Mouse (Mus musculus): ENCODE data around the gene Pgap2. TPM values are rescaled to one million over a fixed set of nuclear protein-coding genes. Genes with fewer than 3 reads are reported as not detected.

Pgap2 gene
- total and polyA plus RNA-seq, 3 experiments = 18.3 to 38.5 (median 23.7) TPM

DNA sequence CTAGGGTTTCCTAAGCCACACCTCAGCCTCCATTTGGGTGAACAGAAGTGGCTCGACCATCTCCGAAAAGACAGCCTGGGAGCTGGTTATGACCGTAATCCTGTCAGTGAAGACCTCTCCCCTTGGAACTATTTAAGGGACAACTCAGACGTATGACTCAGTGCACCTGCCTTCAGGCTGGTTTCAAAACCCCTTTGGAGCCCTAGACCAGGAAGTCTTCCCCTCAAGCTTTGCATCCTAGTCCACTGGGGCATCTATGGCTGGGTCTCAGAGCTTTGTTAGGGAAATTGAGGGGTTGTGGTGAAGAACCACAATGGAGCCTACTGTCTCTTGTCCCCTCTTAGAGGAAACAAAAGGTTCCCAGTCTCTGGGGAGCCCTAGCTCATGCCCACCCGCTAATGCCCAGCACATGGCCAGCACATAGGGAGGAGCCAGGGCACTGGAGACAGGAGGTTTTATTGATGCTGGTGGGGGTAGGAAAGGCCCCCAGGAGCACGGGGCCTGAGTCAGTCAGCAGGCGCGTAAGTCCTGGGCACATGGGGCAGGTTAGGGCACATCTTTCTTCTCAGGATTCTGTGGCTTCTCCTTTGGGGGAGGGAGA, 28.8 kb downstream of the Pgap2 start (continued):
- TF ChIP-seq TBP (conservative IDR thresholded peaks at IDR 0.05; ENCODE audit: low read depth, low read length) = no peak
- no peak for TF ChIP-seq NRF1 (IDR thresholded peaks at IDR 0.05; ENCODE audit: low read depth, low read length)
- no peak for TF ChIP-seq MXI1 (IDR thresholded peaks at IDR 0.05; ENCODE audit: low read depth, low read length)
- TF ChIP-seq KAT2A (IDR thresholded peaks at IDR 0.05; ENCODE audit: insufficient replicate concordance, low read length) = no peak
- peak; percentile 70 for TF ChIP-seq IRF4 (IDR thresholded peaks at IDR 0.05; ENCODE audit: low read depth, low read length)
- peak; percentile 88 for TF ChIP-seq MEF2A (IDR thresholded peaks at IDR 0.05; ENCODE audit: borderline replicate concordance, low read depth, low read length)
- peak; percentile 58; the same call in 1 of the 2 replicates for TF ChIP-seq ELF1 (IDR thresholded peaks at IDR 0.05; ENCODE audit: low read depth, low read length)
- no peak for TF ChIP-seq MAX (IDR thresholded peaks at IDR 0.05; ENCODE audit: low read length)
- TF ChIP-seq POLR2AphosphoS2 (IDR thresholded peaks at IDR 0.05; ENCODE audit: low read depth, low read length) = no peak

DNA sequence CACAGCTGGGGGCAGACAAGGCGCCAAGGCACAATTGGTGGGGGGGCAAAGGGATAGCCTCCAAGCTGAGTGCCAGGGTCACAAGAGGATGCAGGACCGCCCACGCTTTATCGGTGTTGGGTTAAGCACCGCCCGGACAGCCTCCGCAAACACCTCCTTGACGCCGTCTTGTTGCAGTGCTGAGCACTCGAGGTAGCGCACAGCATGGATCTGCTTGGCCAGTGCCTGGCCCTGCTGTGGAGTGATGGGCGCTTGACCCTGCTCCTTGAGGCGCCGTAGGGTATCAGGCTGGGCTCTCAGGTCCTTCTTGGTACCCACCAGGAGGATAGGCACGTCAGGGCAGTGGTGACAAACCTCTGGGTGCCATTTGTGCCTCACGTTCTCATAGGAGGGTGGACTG, 29.6 kb downstream of the Pgap2 start:
- no peak for DNase-seq (ENCODE audit: extremely low read depth)
- Histone ChIP-seq H3K9me3 (replicated peaks; ENCODE audit: low read length) (peaks cover 4% of the 10 kb centered on the region), H3K36me3 (replicated peaks in 1 of 2; ENCODE audit: control insufficient read depth in 1 of 2, insufficient read depth in 1 of 2, low read length in 1 of 2) (peaks cover 59 to 94% of the 10 kb centered on the region in 2 experiments), H3K4me2 (ENCODE audit: insufficient read depth, low read depth, poor library complexity, severe bottlenecking) (no peak overlapping the region), H3K27ac (ENCODE audit: insufficient read depth, low read depth) (0 out of 2 replicates have a peak overlapping the region, but pooled peaks have one; percentile 8), H3K9ac (ENCODE audit: insufficient read depth, low read depth) (no peak overlapping the region), H3K4me3 (replicated peaks in 1 of 3; ENCODE audit: low read depth in 2 of 3, low read length in 2 of 3, poor library complexity in 1 of 3) (no peak overlapping the region), H3K79me2 (replicated peaks; ENCODE audit: control insufficient read depth, extremely low read depth, insufficient read depth, poor library complexity, severe bottlenecking) (peaks cover 7% of the 10 kb centered on the region; the same call in 1 of the 2 replicates), H3K4me1 (ENCODE audit: control insufficient read depth in 1 of 2, insufficient read depth in 2 of 2) (peaks cover 28 to 56% of the 10 kb centered on the region in 2 experiments), H3K27me3 (replicated peaks) (peaks cover under 1% of the 10 kb centered on the region)
- TF ChIP-seq KAT2A (IDR thresholded peaks at IDR 0.05; ENCODE audit: insufficient replicate concordance, low read length) (no peak), JUND (conservative IDR thresholded peaks at IDR 0.05; ENCODE audit: low read depth, low read length) (no peak), USF1 (IDR thresholded peaks at IDR 0.05; ENCODE audit: low read depth, low read length) (no peak), USF2 (conservative IDR thresholded peaks at IDR 0.05; ENCODE audit: low read depth, low read length) (no peak), RCOR1 (conservative IDR thresholded peaks at IDR 0.05; ENCODE audit: low read depth, low read length) (no peak), ELF1 (IDR thresholded peaks at IDR 0.05; ENCODE audit: low read depth, low read length) (no peak), HCFC1 (IDR thresholded peaks at IDR 0.05; ENCODE audit: low read depth, low read length) (no peak), ZKSCAN1 (IDR thresholded peaks at IDR 0.05; ENCODE audit: borderline replicate concordance, low read depth, low read length) (no peak), ETS1 (conservative IDR thresholded peaks at IDR 0.05; ENCODE audit: low read depth, low read length) (no peak), PAX5 (IDR thresholded peaks at IDR 0.05; ENCODE audit: low read length) (no peak)
- in situ Hi-C loops (cut with MboI; ENCODE audit: low pct_ligation_motif_present, low pct_unique_long_range_greater_than_20kb, low sequenced_read_pairs) (no loop called here), dilution Hi-C loops (cut with MboI; ENCODE audit: extremely low pct_ligation_motif_present, extremely low pct_unique_long_range_greater_than_20kb, low sequenced_read_pairs) (no loop called here)

- Histone ChIP-seq H3K4me3 (replicated peaks in 1 of 3; ENCODE audit: low read depth in 2 of 3, low read length in 2 of 3, poor library complexity in 1 of 3) (no peak overlapping the region), H3K36me3 (replicated peaks in 1 of 2; ENCODE audit: control insufficient read depth in 1 of 2, insufficient read depth in 1 of 2, low read length in 1 of 2) (peaks cover 46 to 70% of the 10 kb centered on the region in 2 experiments), H3K4me1 (ENCODE audit: control insufficient read depth in 1 of 2, insufficient read depth in 2 of 2) (peaks cover 51 to 82% of the 10 kb centered on the region in 2 experiments), H3K9ac (ENCODE audit: insufficient read depth, low read depth) (no peak overlapping the region), H3K9me3 (replicated peaks; ENCODE audit: low read length) (peaks cover 4% of the 10 kb centered on the region), H3K4me2 (ENCODE audit: insufficient read depth, low read depth, poor library complexity, severe bottlenecking) (no peak overlapping the region), H3K27me3 (replicated peaks) (no peaks in the 10 kb centered on the region), H3K79me2 (replicated peaks; ENCODE audit: control insufficient read depth, extremely low read depth, insufficient read depth, poor library complexity, severe bottlenecking) (peaks cover 33% of the 10 kb centered on the region), H3K27ac (ENCODE audit: insufficient read depth, low read depth) (no peak overlapping the region)
- DNase-seq (ENCODE audit: extremely low read depth) = no peak
- TF ChIP-seq MAX (IDR thresholded peaks at IDR 0.05; ENCODE audit: low read length) (no peak), HCFC1 (IDR thresholded peaks at IDR 0.05; ENCODE audit: low read depth, low read length) (no peak), MXI1 (IDR thresholded peaks at IDR 0.05; ENCODE audit: low read depth, low read length) (no peak), USF2 (conservative IDR thresholded peaks at IDR 0.05; ENCODE audit: low read depth, low read length) (no peak), TBP (conservative IDR thresholded peaks at IDR 0.05; ENCODE audit: low read depth, low read length) (no peak), ETS1 (conservative IDR thresholded peaks at IDR 0.05; ENCODE audit: low read depth, low read length) (no peak), POLR2AphosphoS2 (IDR thresholded peaks at IDR 0.05; ENCODE audit: low read depth, low read length) (no peak), SMC3 (IDR thresholded peaks at IDR 0.05; ENCODE audit: low read depth, low read length) (no peak), MYC (IDR thresholded peaks at IDR 0.05; ENCODE audit: low read depth, low read length) (no peak), EP300 (IDR thresholded peaks at IDR 0.05; ENCODE audit: low read length) (no peak)
- in situ Hi-C loops (cut with MboI; ENCODE audit: low pct_ligation_motif_present, low pct_unique_long_range_greater_than_20kb, low sequenced_read_pairs) (no loop called here), dilution Hi-C loops (cut with MboI; ENCODE audit: extremely low pct_ligation_motif_present, extremely low pct_unique_long_range_greater_than_20kb, low sequenced_read_pairs) (no loop called here)
These were observed 32.4 kb downstream of the Pgap2 start for GRCm38 (mm10) chr7:102242371-102242770.
